Mouse (Mus musculus) embryonic facial prominence, embryonic 11.5 days (tissue): ENCODE results near the gene Prps1l3. TPM values are rescaled to one million over a fixed set of nuclear protein-coding genes. Genes with fewer than 3 reads are reported as not detected.
"Not testable (repeated sequence)": the region's sequence is repeated elsewhere in the genome, so short reads cannot be mapped to it uniquely, and the experiment has no call there.

Source experiments
- ATAC-seq: fragments of 200-750 bp; cut with Nextera tagmentation; replicated peaks from 2 replicates; pipeline ENCODE4 v1.8.0; 2017; ENCODE audit warnings: low read depth; ENCODE audit not compliant: insufficient number of reproducible peaks, low FRiP score, low TSS enrichment
- DNase-seq: peaks from one replicate; pipeline ENCODE4 v3.0.0-alpha.2; 2015; ENCODE audit warnings: low spot score
- H3K27ac ChIP-seq: fragments of 300-500 bp; sonication (generic); replicated peaks from 2 replicates; pipeline ENCODE4 v1.5.1; 2014; ENCODE audit warnings: mild to moderate bottlenecking, low read depth, low read length, control low read depth
- H3K27me3 ChIP-seq: fragments of 300-500 bp; sonication (generic); 2 replicates; pipeline ENCODE4 v1.6.1; 2014; ENCODE audit warnings: mild to moderate bottlenecking, low read length, moderate library complexity, mixed read lengths; ENCODE audit not compliant: control insufficient read depth, insufficient read depth
- H3K36me3 ChIP-seq: fragments of 300-500 bp; sonication (generic); replicated peaks from 2 replicates; pipeline ENCODE4 v1.6.1; 2014; ENCODE audit warnings: low read depth, mild to moderate bottlenecking, low read length, moderate library complexity, mixed read lengths; ENCODE audit not compliant: control insufficient read depth, insufficient read depth
- H3K4me1 ChIP-seq: fragments of 300-500 bp; sonication (generic); 2 replicates; pipeline ENCODE4 v1.6.1; 2014; ENCODE audit warnings: low read length, mixed read lengths; ENCODE audit not compliant: control insufficient read depth, insufficient read depth
- H3K4me2 ChIP-seq: fragments of 300-500 bp; sonication (generic); 2 replicates; pipeline ENCODE4 v1.6.1; 2014; ENCODE audit warnings: low read depth, mild to moderate bottlenecking, control low read depth, low read length, moderate library complexity
- H3K4me3 ChIP-seq: fragments of 300-500 bp; sonication (generic); 2 replicates; pipeline ENCODE4 v1.5.1; 2014; ENCODE audit warnings: low read depth, low read length, control low read depth
- H3K9ac ChIP-seq: fragments of 300-500 bp; sonication (generic); replicated peaks from 2 replicates; pipeline ENCODE4 v1.6.1; 2014; ENCODE audit warnings: mild to moderate bottlenecking, control low read depth, low read length
- H3K9me3 ChIP-seq: fragments of 300-500 bp; sonication (generic); replicated peaks from 2 replicates; pipeline ENCODE4 v1.6.1; 2016; ENCODE audit warnings: mild to moderate bottlenecking, low read length, inconsistent platforms, mixed read lengths; ENCODE audit not compliant: control insufficient read depth
- WGBS: fragments of 180-500 bp; shearing (Covaris S2); extraction: QIAGEN DNeasy Blood & Tissue Kit; methylation state at CpG from one replicate; pipeline ENCODE4 v1.1.7; 2014; 5-methylcytosine and 5-hydroxymethylcytosine counted together
- polyA plus RNA-seq: library from polyadenylated mRNA; unstranded; fragments of >200 nt; fragmentation: Nextera tagmentation; extraction: Ambion mirVana; gene quantifications from 2 replicates; pipeline ENCODE4 v1.2.1, GENCODE M21; 2014

Prps1l3 gene
- polyA plus RNA-seq, 1 experiment from 2014 or later = 101 TPM

DNA sequence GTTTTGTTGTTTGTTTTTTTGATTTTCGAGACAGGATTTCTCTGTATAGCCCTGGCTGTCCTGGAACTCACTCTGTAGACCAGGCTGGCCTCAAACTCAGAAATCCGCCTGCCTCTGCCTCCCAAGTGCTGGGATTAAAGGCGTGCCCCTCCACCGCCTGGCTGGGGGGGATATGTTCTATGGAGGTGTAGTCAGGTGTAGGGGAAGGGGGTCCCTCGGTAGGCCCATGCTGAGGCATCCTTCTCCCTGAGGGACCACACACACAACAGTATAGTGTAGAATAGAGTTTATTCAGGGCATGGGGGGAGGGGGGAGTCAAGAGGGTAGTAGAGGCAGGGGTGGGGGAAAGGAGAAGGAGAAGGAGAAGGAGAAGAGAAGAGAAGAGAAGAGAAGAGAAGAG, 17.7 kb upstream of the Prps1l3 start:
- 89% methylated on average over 5 of the region's 5 CpGs for WGBS

DNA sequence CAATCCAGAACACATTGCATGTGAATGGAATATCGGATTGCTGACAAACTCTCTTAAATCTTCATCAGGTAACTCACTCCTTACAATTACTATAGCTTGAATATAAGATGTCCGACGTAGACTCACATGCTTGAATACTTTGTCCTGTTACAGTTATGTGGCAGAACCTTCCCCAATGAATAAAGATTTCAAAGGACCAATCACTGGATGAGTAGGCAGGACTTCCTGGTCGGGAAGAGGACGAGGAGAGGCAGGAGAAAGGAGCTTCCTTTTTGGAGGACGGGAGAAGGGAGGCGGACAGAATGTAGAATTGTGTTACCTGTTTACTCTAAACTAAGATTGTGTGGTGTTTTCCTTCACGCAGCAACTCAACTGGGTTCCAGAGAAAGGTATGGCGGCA, 3.8 kb upstream of the Prps1l3 start:
- no peak overlapping the region for H3K9ac ChIP-seq
- no peaks in the 10 kb centered on the region for H3K27me3 ChIP-seq
- H3K27ac ChIP-seq = no peak overlapping the region
- no peaks in the 10 kb centered on the region for H3K4me1 ChIP-seq
- H3K36me3 ChIP-seq = no peaks in the 10 kb centered on the region
- no peak overlapping the region for H3K4me2 ChIP-seq
- ATAC-seq (no peak), DNase-seq (no peak)
- WGBS = 91% methylated on average over 9 of the region's 9 CpGs
- H3K4me3 ChIP-seq = no peak overlapping the region
- no peaks in the 10 kb centered on the region for H3K9me3 ChIP-seq

More for the DNA sequence above, 17.7 kb upstream of the Prps1l3 start:
- H3K36me3 ChIP-seq, H3K9me3 ChIP-seq, H3K4me1 ChIP-seq, H3K4me3 ChIP-seq, H3K27ac ChIP-seq, H3K27me3 ChIP-seq, DNase-seq, H3K9ac ChIP-seq, H3K4me2 ChIP-seq: not testable (repeated sequence)
- ATAC-seq = peak; percentile 74; the same call in 1 of the 2 replicates

DNA sequence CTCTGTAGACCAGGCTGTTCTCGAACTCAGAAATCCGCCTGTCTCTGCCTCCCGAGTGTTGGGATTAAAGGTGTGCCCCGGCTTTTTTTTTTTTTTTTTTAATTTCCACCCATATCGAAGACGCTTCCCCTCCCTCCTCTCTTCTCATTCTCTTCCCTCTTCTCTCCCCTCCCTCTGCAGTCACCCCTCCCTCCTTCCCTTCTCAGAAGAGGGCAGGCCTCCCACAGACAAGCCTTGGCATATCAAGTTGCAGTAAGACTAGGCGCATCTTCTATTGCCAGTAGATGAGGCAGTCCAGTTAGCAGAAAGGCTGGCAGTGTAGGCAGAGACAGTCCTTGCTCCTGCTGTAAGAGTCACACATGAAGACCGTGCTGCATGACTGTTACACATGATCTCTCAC, 2.4 kb upstream of the Prps1l3 start:
- no peaks in the 10 kb centered on the region for H3K27me3 ChIP-seq
- 89% methylated on average over 4 of the region's 8 CpGs for WGBS
- H3K4me1 ChIP-seq = no peaks in the 10 kb centered on the region
- no peak for DNase-seq
- no peaks in the 10 kb centered on the region for H3K36me3 ChIP-seq
- no peaks in the 10 kb centered on the region for H3K9me3 ChIP-seq
- H3K9ac ChIP-seq = no peak overlapping the region
- no peak overlapping the region for H3K4me2 ChIP-seq
- no peak overlapping the region for H3K4me3 ChIP-seq
- no peak for ATAC-seq
- no peak overlapping the region for H3K27ac ChIP-seq

DNA sequence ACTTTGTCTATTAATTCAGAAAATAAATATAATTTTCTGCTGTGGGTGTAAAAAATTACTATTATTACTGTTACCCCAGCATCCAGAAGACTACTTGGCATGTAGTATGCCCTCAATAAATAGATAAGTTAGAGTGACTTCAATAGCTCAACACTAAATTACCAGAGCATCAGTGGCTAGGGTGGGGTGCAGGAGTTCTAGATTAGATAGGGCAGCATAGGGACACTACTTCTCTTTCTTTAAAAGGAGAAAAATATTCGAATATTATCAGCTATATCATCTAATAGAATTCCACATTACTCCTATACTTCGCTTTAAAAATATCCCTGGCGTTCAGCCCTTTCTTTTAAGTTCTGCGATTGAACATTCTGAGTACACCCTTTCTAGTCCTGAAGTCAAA, 509 bp upstream of the Prps1l3 start:
- H3K4me1 ChIP-seq = no peaks in the 10 kb centered on the region
- H3K27me3 ChIP-seq = no peaks in the 10 kb centered on the region
- no peaks in the 10 kb centered on the region for H3K9me3 ChIP-seq
- peak overlapping the region; percentile 73 for H3K4me3 ChIP-seq
- no peaks in the 10 kb centered on the region for H3K36me3 ChIP-seq
- peak overlapping the region; percentile 52 for H3K9ac ChIP-seq
- H3K27ac ChIP-seq = no peak overlapping the region
- ATAC-seq (peak; percentile 1; the same call in 1 of the 2 replicates), DNase-seq (no peak)
- WGBS = 30% methylated on average over 4 of the region's 4 CpGs
- H3K4me2 ChIP-seq = peak overlapping the region; percentile 42

DNA sequence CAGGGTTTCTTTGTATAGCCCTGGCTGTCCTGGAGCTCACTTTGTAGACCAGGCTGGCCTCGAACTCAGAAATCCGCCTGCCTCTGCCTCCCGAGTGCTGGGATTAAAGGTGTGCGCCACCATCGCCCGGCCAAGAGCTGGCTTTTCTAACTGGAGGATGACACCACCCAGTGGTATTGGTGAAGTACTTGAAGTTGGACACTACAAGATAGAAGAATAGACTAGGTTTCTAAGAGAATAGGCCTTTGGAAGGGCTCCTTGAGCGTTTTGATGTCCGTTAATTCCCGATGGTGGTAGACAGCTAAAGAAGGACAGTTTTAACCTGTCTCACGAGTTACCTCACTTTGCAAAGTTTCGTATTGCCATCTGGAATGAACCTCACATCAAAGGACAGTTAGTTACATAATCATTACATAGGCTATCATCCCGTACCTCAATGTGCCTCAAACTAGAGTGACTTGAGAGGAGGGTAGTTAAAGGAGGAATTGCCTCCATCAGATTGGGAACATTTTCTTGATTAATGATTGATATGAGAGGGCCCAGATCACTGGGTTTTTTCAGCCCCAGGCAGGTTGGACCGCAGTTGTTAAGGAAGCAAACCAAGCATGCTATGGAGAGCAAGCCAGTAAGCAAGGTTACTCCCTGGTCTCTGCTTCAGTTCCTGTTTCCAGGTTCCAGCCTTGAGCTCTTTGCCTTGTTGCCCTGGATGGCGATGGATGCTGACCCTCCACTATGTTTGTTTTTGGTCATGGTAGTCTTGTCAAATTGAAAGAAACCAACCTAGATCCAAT, 1.1 kb downstream of the Prps1l3 start:
- Histone ChIP-seq H3K9ac (peak overlapping the region; percentile 90), H3K27ac (no peak overlapping the region), H3K36me3 (no peaks in the 10 kb centered on the region), H3K27me3 (no peaks in the 10 kb centered on the region), H3K9me3 (no peaks in the 10 kb centered on the region), H3K4me1 (no peaks in the 10 kb centered on the region), H3K4me2 (peak overlapping the region; percentile 42), H3K4me3 (peak overlapping the region; percentile 73)
- 74% methylated on average over 14 of the region's 14 CpGs for WGBS
- peak; percentile 41 for DNase-seq
- ATAC-seq = peak; percentile 2; the same call in 1 of the 2 replicates

DNA sequence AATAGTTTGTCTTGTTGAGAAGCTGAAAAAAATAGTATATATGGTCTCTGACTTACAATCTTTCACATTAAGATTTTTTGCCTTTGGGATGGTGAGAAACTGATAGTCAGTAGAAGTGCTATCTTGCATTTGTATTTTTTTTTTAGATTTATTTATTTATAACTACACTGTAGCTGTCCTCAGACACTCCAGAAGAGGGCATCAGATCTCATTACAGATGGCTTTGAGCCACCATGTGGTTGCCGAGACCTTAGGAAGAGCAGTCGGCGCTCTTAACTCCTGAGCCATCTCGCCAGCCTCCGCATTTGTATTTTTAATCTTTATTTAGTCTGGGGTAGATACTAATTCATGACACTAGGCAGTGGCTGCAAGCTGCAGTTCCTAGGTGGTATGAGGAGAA, 3.2 kb downstream of the Prps1l3 start:
- no peaks in the 10 kb centered on the region for H3K27me3 ChIP-seq
- peaks cover 3% of the 10 kb centered on the region for H3K36me3 ChIP-seq
- DNase-seq (no peak), ATAC-seq (no peak)
- H3K4me3 ChIP-seq = no peak overlapping the region
- no peaks in the 10 kb centered on the region for H3K4me1 ChIP-seq
- H3K9ac ChIP-seq = no peak overlapping the region
- no peak overlapping the region for H3K27ac ChIP-seq
- no peaks in the 10 kb centered on the region for H3K9me3 ChIP-seq
- 77% methylated on average over 5 of the region's 5 CpGs for WGBS
- H3K4me2 ChIP-seq = no peak overlapping the region

DNA sequence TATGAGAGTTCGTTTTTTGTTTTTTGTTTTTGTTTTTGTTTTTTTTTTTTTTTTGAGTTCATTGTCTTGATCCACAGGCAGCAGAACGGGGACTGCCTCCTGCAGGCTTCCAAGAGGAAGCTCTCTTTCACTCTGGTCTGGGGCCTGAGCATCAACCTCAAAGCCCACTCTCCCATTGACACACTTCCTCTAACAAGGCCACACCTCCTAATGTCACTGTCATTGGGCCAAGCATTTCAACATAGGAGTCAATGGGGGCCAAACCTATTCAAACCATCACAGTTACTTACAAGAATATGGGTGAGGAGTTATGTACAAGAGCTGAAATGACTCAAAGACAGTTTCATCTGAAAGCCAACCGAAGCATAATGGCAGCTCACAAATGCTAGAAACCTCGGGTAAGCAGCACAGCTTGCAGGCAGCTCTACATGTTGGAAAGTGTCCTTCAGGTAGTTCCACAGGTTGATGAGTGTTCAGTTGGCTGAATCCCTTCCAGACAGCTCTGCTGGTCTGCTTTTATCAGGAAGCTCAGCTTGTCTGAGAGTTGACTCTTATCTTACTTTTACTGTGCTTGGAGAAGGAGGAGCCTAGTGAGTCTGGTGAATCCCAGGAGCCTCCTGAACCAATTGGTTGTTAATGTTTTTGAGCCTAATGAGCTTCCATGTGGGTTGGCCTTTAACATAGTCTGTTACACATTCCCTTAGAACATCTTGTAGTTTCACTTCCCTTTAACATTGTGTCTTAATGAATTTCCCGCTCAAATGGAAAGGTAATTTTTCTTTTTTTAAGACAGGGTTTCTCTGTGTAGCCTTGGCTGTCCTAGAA, 13.7 kb downstream of the Prps1l3 start:
- Histone ChIP-seq H3K27me3 (no peaks in the 10 kb centered on the region), H3K36me3 (peaks cover 5% of the 10 kb centered on the region; the same call in 1 of the 2 replicates), H3K9me3 (no peaks in the 10 kb centered on the region), H3K4me1 (no peaks in the 10 kb centered on the region), H3K27ac (no peak overlapping the region), H3K4me2 (no peak overlapping the region), H3K9ac (no peak overlapping the region), H3K4me3 (no peak overlapping the region)
- DNase-seq = no peak
- no peak for ATAC-seq
- WGBS = 92% methylated on average over 5 of the region's 5 CpGs

DNA sequence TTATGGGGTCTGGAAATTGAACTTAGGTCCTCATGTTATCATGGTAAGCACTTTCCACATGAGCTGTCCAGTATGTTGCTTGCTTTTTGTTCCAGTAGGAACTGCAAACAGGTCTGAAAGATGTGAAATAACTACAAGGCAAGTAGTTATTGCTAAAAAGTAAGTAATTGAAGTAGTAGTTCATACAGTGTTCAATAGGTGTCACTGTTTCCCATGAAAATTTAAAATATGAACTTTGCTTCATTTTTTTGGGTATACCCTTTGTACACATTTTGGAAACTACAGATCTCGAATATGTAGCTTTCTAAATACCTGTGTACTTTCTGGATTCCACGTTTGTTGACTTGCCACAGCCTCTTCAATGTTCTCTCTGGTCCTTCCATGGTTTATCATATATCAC, 28.4 kb downstream of the Prps1l3 start:
- Histone ChIP-seq H3K4me1 (no peaks in the 10 kb centered on the region), H3K9me3 (no peaks in the 10 kb centered on the region), H3K4me2 (no peak overlapping the region), H3K9ac (no peak overlapping the region), H3K27me3 (no peaks in the 10 kb centered on the region), H3K36me3 (no peaks in the 10 kb centered on the region), H3K4me3 (no peak overlapping the region), H3K27ac (no peak overlapping the region)
- DNase-seq (peak; percentile 13), ATAC-seq (no peak)
- 60% methylated on average over 2 of the region's 2 CpGs for WGBS
